Mouse (Mus musculus) kidney, embryonic 15.5 days (tissue): ENCODE measurements around the gene Lrig1. TPM values are rescaled to one million over a fixed set of nuclear protein-coding genes. Genes with fewer than 3 reads are reported as not detected.

Experiments used
- ATAC-seq: fragments of 200-750 bp; cut with Nextera tagmentation; replicated peaks from 2 replicates; pipeline ENCODE4 v1.8.0; 2017; ENCODE audit warnings: moderate TSS enrichment; ENCODE audit not compliant: low FRiP score
- H3K27ac ChIP-seq: fragments of 300-500 bp; sonication (generic); 2 replicates; pipeline ENCODE4 v1.5.1; 2015; ENCODE audit warnings: mild to moderate bottlenecking, inconsistent platforms
- H3K27me3 ChIP-seq: fragments of 300-500 bp; sonication (generic); 2 replicates; pipeline ENCODE4 v1.6.1; 2015; ENCODE audit warnings: inconsistent platforms
- H3K36me3 ChIP-seq: fragments of 300-500 bp; sonication (generic); 2 replicates; pipeline ENCODE4 v1.6.1; 2015; ENCODE audit warnings: inconsistent platforms
- H3K4me1 ChIP-seq: fragments of 300-500 bp; sonication (generic); 2 replicates; pipeline ENCODE4 v1.6.1; 2015; ENCODE audit warnings: inconsistent platforms
- H3K4me2 ChIP-seq: fragments of 300-500 bp; sonication (generic); 2 replicates; pipeline ENCODE4 v1.6.1; 2015; ENCODE audit warnings: moderate library complexity, mild to moderate bottlenecking, inconsistent platforms
- H3K4me3 ChIP-seq: fragments of 300-500 bp; sonication (generic); replicated peaks from 2 replicates; pipeline ENCODE4 v1.5.1; 2015; ENCODE audit warnings: mild to moderate bottlenecking, inconsistent platforms
- H3K9ac ChIP-seq: fragments of 300-500 bp; sonication (generic); 2 replicates; pipeline ENCODE4 v1.6.1; 2015; ENCODE audit warnings: mild to moderate bottlenecking, inconsistent platforms
- H3K9me3 ChIP-seq: fragments of 300-500 bp; sonication (generic); replicated peaks from 2 replicates; pipeline ENCODE4 v1.6.1; 2016; ENCODE audit warnings: inconsistent platforms
- WGBS: fragments of 180-500 bp; shearing (Covaris S2); methylation state at CpG from one replicate; pipeline ENCODE4 v1.1.7; 2015; ENCODE audit warnings: mixed read lengths; 5-methylcytosine and 5-hydroxymethylcytosine counted together
- polyA plus RNA-seq: library from polyadenylated mRNA; unstranded; fragments of >200 nt; fragmentation: Nextera tagmentation; extraction: Ambion mirVana; gene quantifications from 2 replicates; pipeline ENCODE4 v1.2.1, GENCODE M21; 2015

The Lrig1 gene
- polyA plus RNA-seq, 1 experiment from 2014 or later: 8.1 TPM

GRCm38 (mm10) chr6:94596761-94597485 lies 103.0 kb downstream of the Lrig1 start:
- H3K27ac ChIP-seq: no peak overlapping the region
- H3K27me3 ChIP-seq: no peaks in the 10 kb centered on the region
- H3K4me3 ChIP-seq: no peak overlapping the region
- WGBS: 64% methylated on average over 10 of the region's 10 CpGs
- H3K9ac ChIP-seq: no peak overlapping the region
- no peaks in the 10 kb centered on the region for H3K9me3 ChIP-seq
- no peak overlapping the region for H3K4me2 ChIP-seq
- no peak for ATAC-seq
- H3K36me3 ChIP-seq: no peaks in the 10 kb centered on the region
- peaks cover 48% of the 10 kb centered on the region for H3K4me1 ChIP-seq

- Histone ChIP-seq H3K4me1 (peaks cover 47% of the 10 kb centered on the region), H3K9ac (no peak overlapping the region), H3K36me3 (no peaks in the 10 kb centered on the region), H3K4me2 (no peak overlapping the region), H3K27me3 (no peaks in the 10 kb centered on the region), H3K9me3 (no peaks in the 10 kb centered on the region), H3K4me3 (no peak overlapping the region), H3K27ac (no peak overlapping the region)
- 83% methylated on average over 14 of the region's 14 CpGs for WGBS
- no peak for ATAC-seq
Measured at GRCm38 (mm10) chr6:94596051-94596760, 103.8 kb downstream of the Lrig1 start.

- 0 out of 2 replicates have a peak overlapping the region, but pooled peaks have one; percentile 18 for H3K27ac ChIP-seq
- no peaks in the 10 kb centered on the region for H3K9me3 ChIP-seq
- no peak overlapping the region for H3K4me2 ChIP-seq
- ATAC-seq: no peak
- no peak overlapping the region for H3K9ac ChIP-seq
- whole genome bisulfite sequencing: 57% methylated on average over 5 of the region's 5 CpGs
- H3K36me3 ChIP-seq: no peaks in the 10 kb centered on the region
- H3K27me3 ChIP-seq: no peaks in the 10 kb centered on the region
- no peak overlapping the region for H3K4me3 ChIP-seq
- H3K4me1 ChIP-seq: peaks cover 42% of the 10 kb centered on the region
Measured at GRCm38 (mm10) chr6:94595206-94595605, 104.8 kb downstream of the Lrig1 start.

GRCm38 (mm10) chr6:94594711-94595110 lies 105.2 kb downstream of the Lrig1 start:
- H3K4me1 ChIP-seq: peaks cover 42% of the 10 kb centered on the region
- no peak overlapping the region for H3K4me3 ChIP-seq
- no peaks in the 10 kb centered on the region for H3K27me3 ChIP-seq
- no peaks in the 10 kb centered on the region for H3K9me3 ChIP-seq
- no peak for ATAC-seq
- H3K36me3 ChIP-seq: no peaks in the 10 kb centered on the region
- WGBS: 53% methylated on average over 11 of the region's 11 CpGs
- H3K27ac ChIP-seq: 0 out of 2 replicates have a peak overlapping the region, but pooled peaks have one; percentile 18
- H3K4me2 ChIP-seq: no peak overlapping the region
- H3K9ac ChIP-seq: no peak overlapping the region

GRCm38 (mm10) chr6:94594096-94594665 lies 105.8 kb downstream of the Lrig1 start:
- H3K27me3 ChIP-seq: no peaks in the 10 kb centered on the region
- H3K27ac ChIP-seq: no peak overlapping the region; the same call in 1 of the 2 replicates
- H3K9me3 ChIP-seq: no peaks in the 10 kb centered on the region
- no peak overlapping the region for H3K4me3 ChIP-seq
- H3K4me2 ChIP-seq: no peak overlapping the region
- WGBS: 50% methylated on average over 6 of the region's 6 CpGs
- H3K4me1 ChIP-seq: peaks cover 42% of the 10 kb centered on the region
- no peak overlapping the region for H3K9ac ChIP-seq
- no peaks in the 10 kb centered on the region for H3K36me3 ChIP-seq
- ATAC-seq: peak; percentile 50; the same call in 1 of the 2 replicates

- Histone ChIP-seq H3K9me3 (no peaks in the 10 kb centered on the region), H3K9ac (no peak overlapping the region), H3K36me3 (no peaks in the 10 kb centered on the region), H3K27me3 (no peaks in the 10 kb centered on the region), H3K4me1 (peaks cover 42% of the 10 kb centered on the region), H3K4me2 (peak overlapping the region; percentile 14), H3K4me3 (no peak overlapping the region), H3K27ac (peak overlapping the region; percentile 37)
- 4% methylated on average over 4 of the region's 4 CpGs for whole genome bisulfite sequencing
- peak; percentile 92 for ATAC-seq
Measured at GRCm38 (mm10) chr6:94592710-94593109, 107.2 kb downstream of the Lrig1 start.

GRCm38 (mm10) chr6:94592243-94592642 lies 107.7 kb downstream of the Lrig1 start:
- peak; percentile 63 for ATAC-seq
- H3K27me3 ChIP-seq: no peaks in the 10 kb centered on the region
- H3K4me1 ChIP-seq: peaks cover 42% of the 10 kb centered on the region
- peak overlapping the region; percentile 37; the same call in 1 of the 2 replicates for H3K27ac ChIP-seq
- H3K9me3 ChIP-seq: no peaks in the 10 kb centered on the region
- no peak overlapping the region for H3K9ac ChIP-seq
- no peaks in the 10 kb centered on the region for H3K36me3 ChIP-seq
- WGBS: 10% methylated on average over 8 of the region's 8 CpGs
- no peak overlapping the region for H3K4me3 ChIP-seq
- H3K4me2 ChIP-seq: peak overlapping the region; percentile 14

GRCm38 (mm10) chr6:94588365-94588764 lies 111.6 kb downstream of the Lrig1 start:
- no peak overlapping the region for H3K4me3 ChIP-seq
- H3K4me2 ChIP-seq: no peak overlapping the region
- H3K9ac ChIP-seq: no peak overlapping the region
- no peaks in the 10 kb centered on the region for H3K9me3 ChIP-seq
- H3K27me3 ChIP-seq: no peaks in the 10 kb centered on the region
- 61% methylated on average over 4 of the region's 4 CpGs for WGBS
- no peaks in the 10 kb centered on the region for H3K36me3 ChIP-seq
- no peak overlapping the region for H3K27ac ChIP-seq
- H3K4me1 ChIP-seq: peaks cover 18% of the 10 kb centered on the region
- ATAC-seq: no peak

GRCm38 (mm10) chr6:94584976-94585375 lies 115.0 kb downstream of the Lrig1 start:
- no peaks in the 10 kb centered on the region for H3K4me1 ChIP-seq
- H3K27me3 ChIP-seq: no peaks in the 10 kb centered on the region
- WGBS: 89% methylated on average over 4 of the region's 4 CpGs
- H3K4me3 ChIP-seq: no peak overlapping the region
- no peaks in the 10 kb centered on the region for H3K36me3 ChIP-seq
- H3K27ac ChIP-seq: no peak overlapping the region
- H3K9me3 ChIP-seq: no peaks in the 10 kb centered on the region
- ATAC-seq: no peak
- no peak overlapping the region for H3K4me2 ChIP-seq
- no peak overlapping the region for H3K9ac ChIP-seq

GRCm38 (mm10) chr6:94584147-94584695 lies 115.7 kb downstream of the Lrig1 start:
- Histone ChIP-seq H3K4me1 (no peaks in the 10 kb centered on the region), H3K27me3 (no peaks in the 10 kb centered on the region), H3K27ac (no peak overlapping the region), H3K36me3 (no peaks in the 10 kb centered on the region), H3K4me3 (no peak overlapping the region), H3K9me3 (no peaks in the 10 kb centered on the region), H3K4me2 (no peak overlapping the region), H3K9ac (no peak overlapping the region)
- no peak for ATAC-seq
- 94% methylated on average over 9 of the region's 9 CpGs for WGBS

- WGBS: 64% methylated on average over 9 of the region's 9 CpGs
- no peaks in the 10 kb centered on the region for H3K9me3 ChIP-seq
- ATAC-seq: no peak
Measured at GRCm38 (mm10) chr6:94582055-94582454, 117.9 kb downstream of the Lrig1 start.

GRCm38 (mm10) chr6:94577991-94578390 lies 122.0 kb downstream of the Lrig1 start:
- no peak overlapping the region for H3K9ac ChIP-seq
- H3K27ac ChIP-seq: no peak overlapping the region
- no peak for ATAC-seq
- H3K4me3 ChIP-seq: no peak overlapping the region
- H3K4me2 ChIP-seq: no peak overlapping the region
- H3K27me3 ChIP-seq: no peaks in the 10 kb centered on the region
- no peaks in the 10 kb centered on the region for H3K9me3 ChIP-seq
- H3K4me1 ChIP-seq: no peaks in the 10 kb centered on the region
- WGBS: 84% methylated on average over 8 of the region's 8 CpGs
- H3K36me3 ChIP-seq: no peaks in the 10 kb centered on the region

More at GRCm38 (mm10) chr6:94582055-94582454, 117.9 kb downstream of the Lrig1 start:
- H3K4me1 ChIP-seq: no peaks in the 10 kb centered on the region
- H3K9ac ChIP-seq: no peak overlapping the region
- no peaks in the 10 kb centered on the region for H3K27me3 ChIP-seq
- no peak overlapping the region for H3K4me3 ChIP-seq
- no peaks in the 10 kb centered on the region for H3K36me3 ChIP-seq
- no peak overlapping the region for H3K4me2 ChIP-seq
- no peak overlapping the region for H3K27ac ChIP-seq
